Mouse (Mus musculus): ENCODE data around the gene Ap1s2.

- TF ChIP-seq CTCF (conservative IDR thresholded peaks at IDR 0.05; ENCODE audit: insufficient read depth, insufficient read length, low read depth, low read length): no peak
- TF ChIP-seq POLR2A (IDR thresholded peaks at IDR 0.05; ENCODE audit: low read depth, low read length): no peak
Measured at GRCm38 (mm10) chrX:163958467-163958875, 49.7 kb downstream of the Ap1s2 start, which contains the start of gene Zrsr2.

All from kidney, adult 2 months (tissue).